Mouse (Mus musculus) megakaryocyte-erythroid progenitor cell, adult 5 weeks (primary cell): ENCODE data around the gene Nme9. TPM values are rescaled to one million over a fixed set of nuclear protein-coding genes. Genes with fewer than 3 reads are reported as not detected.

ENCODE experiments used
- polyA plus RNA-seq: library from polyadenylated mRNA; stranded (reverse); fragments of >175 nt; gene quantifications from 2 replicates; pipeline ENCODE4 v1.2.3, GENCODE M21; 2012

The Nme9 gene
- not detected in 2 replicates for polyA plus RNA-seq

DNA sequence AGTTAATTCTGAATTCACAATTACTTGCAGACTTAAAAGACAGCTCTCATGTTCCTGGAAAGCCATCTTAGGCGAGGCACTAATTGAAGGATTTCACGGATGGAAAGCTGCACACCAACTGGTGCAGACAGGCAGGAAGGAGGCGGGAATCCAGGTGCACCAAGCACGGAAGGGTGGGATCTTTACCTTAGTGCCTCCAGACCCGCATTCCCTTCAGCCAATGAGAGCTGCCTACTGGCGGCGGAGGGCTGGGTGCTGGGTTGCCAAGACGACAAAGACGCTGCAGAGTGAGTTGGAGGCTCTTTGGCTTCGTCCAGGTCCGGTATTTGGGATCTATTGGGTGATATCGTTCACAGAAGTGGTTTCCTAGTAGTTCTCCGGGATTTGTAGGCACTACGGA lies at the start of gene Nme9:
Gene Nme9 (plus strand): TSS at position 315 of the 400 bp plus-strand sequence.

GRCm38 (mm10) chr9:99437031-99437764 lies 14.1 kb upstream of the Nme9 start, which contains the start of gene Mras:
Gene Mras (minus strand): TSS chr9:99437381.

Other genes with a start within 250 kb of the Nme9 start
- gene Faiml, start 214.2 kb upstream of the Nme9 start, polyA plus RNA-seq: 0.18 TPM in 1 of 2 replicates, not detected in the other
- gene Cep70, start 208.1 kb upstream of the Nme9 start, polyA plus RNA-seq: 1.3 and 2.9 TPM in 2 replicates
- 0.02 and 0.03 TPM in 2 replicates for gene Esyt3, start 92.9 kb upstream of the Nme9 start, polyA plus RNA-seq
- 0.92 and 1.4 TPM in 2 replicates for gene Mras, start 14.1 kb upstream of the Nme9 start, polyA plus RNA-seq
- gene Armc8, start 117.4 kb downstream of the Nme9 start, polyA plus RNA-seq: 3.5 TPM in 2 replicates
- gene Dbr1, start 124.3 kb downstream of the Nme9 start, polyA plus RNA-seq: 47.5 and 50.6 TPM in 2 replicates
- not detected in 2 replicates for gene A4gnt, start 161.0 kb downstream of the Nme9 start, polyA plus RNA-seq
- gene Dzip1l, start 178.0 kb downstream of the Nme9 start, polyA plus RNA-seq: 0.04 TPM in 1 of 2 replicates, not detected in the other